Mouse (Mus musculus): ENCODE data around the gene Kdm1a. TPM values are rescaled to one million over a fixed set of nuclear protein-coding genes. Genes with fewer than 3 reads are reported as not detected.

Kdm1a gene
- polyA plus RNA-seq, 1 experiment from 2014 or later = 83.6 TPM

- H3K9me3 ChIP-seq (ENCODE audit: control insufficient read depth, low read length) = no peaks in the 10 kb centered on the region
- 72% methylated on average over 7 of the region's 7 CpGs for WGBS
- H3K4me3 ChIP-seq (ENCODE audit: low read depth, low read length) = no peak overlapping the region
- ATAC-seq (ENCODE audit: low read depth) = no peak
- no peak overlapping the region for H3K9ac ChIP-seq (replicated peaks; ENCODE audit: low read depth, low read length)
- H3K4me1 ChIP-seq (ENCODE audit: control insufficient read depth, insufficient read depth, low read length) = no peaks in the 10 kb centered on the region
- no peak overlapping the region for H3K4me2 ChIP-seq (ENCODE audit: low read depth, low read length)
- H3K27me3 ChIP-seq (ENCODE audit: control insufficient read depth, insufficient read depth, low read length) = no peaks in the 10 kb centered on the region
- no peak overlapping the region for H3K27ac ChIP-seq (ENCODE audit: low read depth, low read length)
- no peaks in the 10 kb centered on the region for H3K36me3 ChIP-seq (ENCODE audit: control insufficient read depth, insufficient read depth, low read length)
Measured at GRCm38 (mm10) chr4:136613657-136614056, 11.1 kb upstream of the Kdm1a start.

DNA sequence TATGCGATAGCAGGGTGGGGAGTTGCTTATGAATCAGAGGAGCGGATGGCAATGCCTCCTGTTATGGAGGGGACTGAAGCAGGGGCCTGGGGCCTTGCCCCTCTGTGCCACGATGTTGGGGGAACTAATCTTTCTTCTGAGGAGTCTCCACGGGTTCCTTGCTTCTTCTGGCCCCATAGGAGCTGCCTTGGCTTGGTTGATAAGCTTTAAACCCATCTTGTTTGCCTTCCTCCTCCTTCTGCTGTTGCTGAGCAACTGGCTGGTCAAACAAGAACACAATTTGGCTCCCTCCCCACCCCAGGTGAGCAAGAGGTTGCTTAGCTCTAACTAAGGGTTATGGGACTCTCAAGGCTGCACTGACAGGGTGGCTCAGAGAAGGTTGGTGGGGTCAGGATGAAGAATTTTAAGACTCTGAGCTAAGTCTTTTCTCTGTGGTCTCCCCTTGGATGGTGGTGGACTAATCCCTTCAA is 7.9 kb upstream of the Kdm1a start, which contains the start of gene Tex46:
Tex46 (plus strand) TSS at position 51 of the 470 bp plus-strand sequence.
- 66% methylated on average over 4 of the region's 4 CpGs for WGBS

GRCm38 (mm10) chr4:136605756-136606485 is 3.4 kb upstream of the Kdm1a start:
- ATAC-seq (ENCODE audit: low read depth) = no peak
- no peak overlapping the region for H3K4me2 ChIP-seq (ENCODE audit: low read depth, low read length)

More for the DNA sequence above, 7.9 kb upstream of the Kdm1a start, which contains the start of gene Tex46:
- H3K36me3 ChIP-seq (ENCODE audit: control insufficient read depth, insufficient read depth, low read length) = no peaks in the 10 kb centered on the region
- no peaks in the 10 kb centered on the region for H3K27me3 ChIP-seq (ENCODE audit: control insufficient read depth, insufficient read depth, low read length)
- no peaks in the 10 kb centered on the region for H3K4me1 ChIP-seq (ENCODE audit: control insufficient read depth, insufficient read depth, low read length)
- H3K9ac ChIP-seq (replicated peaks; ENCODE audit: low read depth, low read length) = no peak within 1 kb of the TSS
- no peak within 1 kb of the TSS for H3K27ac ChIP-seq (ENCODE audit: low read depth, low read length)
- no peak for ATAC-seq (ENCODE audit: low read depth)
- no peak within 1 kb of the TSS for H3K4me3 ChIP-seq (ENCODE audit: low read depth, low read length)
- no peaks in the 10 kb centered on the region for H3K9me3 ChIP-seq (ENCODE audit: control insufficient read depth, low read length)
- H3K4me2 ChIP-seq (ENCODE audit: low read depth, low read length) = no peak within 1 kb of the TSS

DNA sequence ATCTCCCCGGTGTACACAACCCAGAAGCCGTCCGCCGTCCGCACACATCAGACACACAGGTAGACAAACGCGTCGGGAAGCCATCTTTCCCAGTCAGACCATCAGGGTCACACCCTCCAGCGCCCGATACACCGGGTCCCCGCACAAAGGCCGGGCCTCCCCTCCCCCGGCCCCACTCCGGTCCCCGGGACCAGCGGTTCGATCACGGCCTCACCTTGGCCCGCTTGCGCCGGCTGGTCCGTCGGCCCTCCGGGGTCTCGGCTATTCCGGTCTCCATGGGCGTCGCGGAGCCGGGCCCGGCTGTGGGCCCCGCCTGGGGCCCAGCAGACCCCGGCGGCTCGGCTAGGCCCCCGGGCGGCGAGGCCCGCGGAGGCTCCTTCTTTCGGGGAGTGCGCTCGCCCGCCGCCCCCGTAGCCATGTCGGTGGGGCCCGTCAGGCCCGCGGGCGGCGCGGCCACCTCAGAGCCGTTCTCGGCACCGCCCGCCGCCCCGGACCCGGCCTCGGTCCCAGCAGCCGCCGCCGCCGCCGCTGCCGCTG is 437 bp downstream of the Kdm1a start:
- peaks cover 3% of the 10 kb centered on the region; the same call in 1 of the 2 replicates for H3K27me3 ChIP-seq (ENCODE audit: control insufficient read depth, insufficient read depth, low read length)
- peak overlapping the region; percentile 94 for H3K27ac ChIP-seq (ENCODE audit: low read depth, low read length)
- peak overlapping the region; percentile 96 for H3K9ac ChIP-seq (replicated peaks; ENCODE audit: low read depth, low read length)
- peak overlapping the region; percentile 97 for H3K4me3 ChIP-seq (ENCODE audit: low read depth, low read length)
- peak overlapping the region; percentile 85 for H3K4me2 ChIP-seq (ENCODE audit: low read depth, low read length)
- H3K9me3 ChIP-seq (ENCODE audit: control insufficient read depth, low read length) = no peaks in the 10 kb centered on the region
- WGBS = under 1% methylated on average over 58 of the region's 68 CpGs
- H3K36me3 ChIP-seq (ENCODE audit: control insufficient read depth, insufficient read depth, low read length) = no peaks in the 10 kb centered on the region
- ATAC-seq (ENCODE audit: low read depth) = peak; percentile 62
- H3K4me1 ChIP-seq (ENCODE audit: control insufficient read depth, insufficient read depth, low read length) = peaks cover 10% of the 10 kb centered on the region

More at GRCm38 (mm10) chr4:136605756-136606485, 3.4 kb upstream of the Kdm1a start:
- WGBS = 93% methylated on average over 19 of the region's 19 CpGs
- peaks cover 2% of the 10 kb centered on the region; the same call in 1 of the 2 replicates for H3K4me1 ChIP-seq (ENCODE audit: control insufficient read depth, insufficient read depth, low read length)
- H3K9me3 ChIP-seq (ENCODE audit: control insufficient read depth, low read length) = no peaks in the 10 kb centered on the region
- peaks cover 3% of the 10 kb centered on the region; the same call in 1 of the 2 replicates for H3K27me3 ChIP-seq (ENCODE audit: control insufficient read depth, insufficient read depth, low read length)
- H3K27ac ChIP-seq (ENCODE audit: low read depth, low read length) = no peak overlapping the region
- no peak overlapping the region for H3K4me3 ChIP-seq (ENCODE audit: low read depth, low read length)
- no peak overlapping the region for H3K9ac ChIP-seq (replicated peaks; ENCODE audit: low read depth, low read length)
- no peaks in the 10 kb centered on the region for H3K36me3 ChIP-seq (ENCODE audit: control insufficient read depth, insufficient read depth, low read length)

- Histone ChIP-seq H3K4me1 (ENCODE audit: control insufficient read depth, insufficient read depth, low read length) (peaks cover 10% of the 10 kb centered on the region), H3K27ac (ENCODE audit: low read depth, low read length) (peak overlapping the region; percentile 94), H3K4me3 (ENCODE audit: low read depth, low read length) (peak overlapping the region; percentile 97), H3K27me3 (ENCODE audit: control insufficient read depth, insufficient read depth, low read length) (peaks cover 3% of the 10 kb centered on the region; the same call in 1 of the 2 replicates), H3K4me2 (ENCODE audit: low read depth, low read length) (peak overlapping the region; percentile 85), H3K9me3 (ENCODE audit: control insufficient read depth, low read length) (no peaks in the 10 kb centered on the region), H3K36me3 (ENCODE audit: control insufficient read depth, insufficient read depth, low read length) (no peaks in the 10 kb centered on the region), H3K9ac (replicated peaks; ENCODE audit: low read depth, low read length) (peak overlapping the region; percentile 96)
- no peak for ATAC-seq (ENCODE audit: low read depth)
- under 1% methylated on average over 13 of the region's 13 CpGs for WGBS
Measured at GRCm38 (mm10) chr4:136601476-136601875, 1.0 kb downstream of the Kdm1a start.

GRCm38 (mm10) chr4:136600536-136600935 is 2.0 kb downstream of the Kdm1a start:
- Histone ChIP-seq H3K4me1 (ENCODE audit: control insufficient read depth, insufficient read depth, low read length) (peaks cover 10% of the 10 kb centered on the region), H3K4me3 (ENCODE audit: low read depth, low read length) (peak overlapping the region; percentile 97), H3K27ac (ENCODE audit: low read depth, low read length) (no peak overlapping the region), H3K27me3 (ENCODE audit: control insufficient read depth, insufficient read depth, low read length) (peaks cover 3% of the 10 kb centered on the region; the same call in 1 of the 2 replicates), H3K4me2 (ENCODE audit: low read depth, low read length) (peak overlapping the region; percentile 85), H3K9me3 (ENCODE audit: control insufficient read depth, low read length) (no peaks in the 10 kb centered on the region), H3K36me3 (ENCODE audit: control insufficient read depth, insufficient read depth, low read length) (no peaks in the 10 kb centered on the region), H3K9ac (replicated peaks; ENCODE audit: low read depth, low read length) (no peak overlapping the region)
- WGBS = 93% methylated on average over 2 of the region's 2 CpGs
- no peak for ATAC-seq (ENCODE audit: low read depth)

GRCm38 (mm10) chr4:136599869-136600268 is 2.7 kb downstream of the Kdm1a start:
- Histone ChIP-seq H3K4me3 (ENCODE audit: low read depth, low read length) (no peak overlapping the region), H3K9ac (replicated peaks; ENCODE audit: low read depth, low read length) (no peak overlapping the region), H3K27ac (ENCODE audit: low read depth, low read length) (no peak overlapping the region), H3K4me2 (ENCODE audit: low read depth, low read length) (peak overlapping the region; percentile 85; the same call in 1 of the 2 replicates), H3K9me3 (ENCODE audit: control insufficient read depth, low read length) (no peaks in the 10 kb centered on the region), H3K27me3 (ENCODE audit: control insufficient read depth, insufficient read depth, low read length) (peaks cover 3% of the 10 kb centered on the region; the same call in 1 of the 2 replicates), H3K4me1 (ENCODE audit: control insufficient read depth, insufficient read depth, low read length) (peaks cover 10% of the 10 kb centered on the region), H3K36me3 (ENCODE audit: control insufficient read depth, insufficient read depth, low read length) (no peaks in the 10 kb centered on the region)
- 92% methylated on average over 3 of the region's 3 CpGs for WGBS
- no peak for ATAC-seq (ENCODE audit: low read depth)

DNA sequence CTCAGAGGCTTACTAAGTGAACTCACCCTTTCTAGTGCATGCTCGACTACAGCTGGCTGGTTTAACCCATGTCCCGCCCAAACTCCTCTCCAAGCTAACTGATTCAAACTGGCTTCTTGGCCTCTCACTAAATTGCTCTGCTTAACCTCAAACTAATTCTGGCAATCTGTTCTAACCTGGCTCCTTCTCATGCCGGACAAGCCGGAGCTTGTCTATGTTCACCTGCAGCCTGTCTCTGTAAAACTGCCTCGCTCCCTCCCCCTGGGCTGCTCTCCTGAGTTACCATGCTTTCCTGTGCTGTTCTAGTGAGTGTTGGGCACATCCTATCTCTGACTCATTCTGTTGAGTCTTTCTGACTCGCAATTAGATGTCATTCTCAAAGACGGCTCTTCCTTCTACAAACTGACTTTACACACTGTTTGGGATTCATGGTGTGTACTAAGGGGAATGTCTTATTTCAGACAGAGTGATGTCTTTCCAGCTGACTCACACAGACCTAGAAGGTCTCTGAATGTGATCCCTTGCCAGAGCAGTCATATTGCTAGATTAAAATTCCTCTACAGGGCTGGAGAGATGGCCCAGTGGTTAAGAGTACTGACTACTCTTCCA is 4.2 kb downstream of the Kdm1a start:
- peaks cover 3% of the 10 kb centered on the region; the same call in 1 of the 2 replicates for H3K27me3 ChIP-seq (ENCODE audit: control insufficient read depth, insufficient read depth, low read length)
- no peaks in the 10 kb centered on the region for H3K9me3 ChIP-seq (ENCODE audit: control insufficient read depth, low read length)
- no peak overlapping the region for H3K4me2 ChIP-seq (ENCODE audit: low read depth, low read length)
- no peak overlapping the region for H3K9ac ChIP-seq (replicated peaks; ENCODE audit: low read depth, low read length)
- ATAC-seq (ENCODE audit: low read depth) = no peak
- peaks cover 12% of the 10 kb centered on the region for H3K4me1 ChIP-seq (ENCODE audit: control insufficient read depth, insufficient read depth, low read length)
- no peaks in the 10 kb centered on the region for H3K36me3 ChIP-seq (ENCODE audit: control insufficient read depth, insufficient read depth, low read length)
- no peak overlapping the region for H3K27ac ChIP-seq (ENCODE audit: low read depth, low read length)
- 89% methylated on average over 7 of the region's 7 CpGs for WGBS
- no peak overlapping the region for H3K4me3 ChIP-seq (ENCODE audit: low read depth, low read length)

Data from neural tube, embryonic 14.5 days (tissue).